Mouse (Mus musculus) MEL (cell line): ENCODE data around the gene Defa35.
"Not testable (repeated sequence)": the region's sequence is repeated elsewhere in the genome, so short reads cannot be mapped to it uniquely, and the experiment has no call there.

Experiments
- EP300 ChIP-seq, 2 experiments: IDR thresholded peaks; 2 replicates each; pipeline ENCODE4 v1.6.1; 2011; ENCODE audit warnings: improper control_type of control experiment in 2 of 2, low read length in 2 of 2, low read depth in 1 of 2, mild to moderate bottlenecking in 1 of 2
- MEF2A ChIP-seq: IDR thresholded peaks from 2 replicates; pipeline ENCODE4 v1.6.1; 2014; ENCODE audit warnings: low read depth, mild to moderate bottlenecking, inconsistent platforms, low read length, improper control_type of control experiment; ENCODE audit not compliant: poor library complexity, insufficient replicate concordance, severe bottlenecking; ENCODE audit errors: extremely low read depth

GRCm38 (mm10) chr8:21084142-21084541, 19.3 kb downstream of the Defa35 start, which contains the start of gene Defa25:
- not testable (repeated sequence) for TF ChIP-seq MEF2A; EP300 (IDR thresholded peaks at IDR 0.05; ENCODE audit: low read depth in 1 of 2, low read length in 2 of 2)
